Mouse (Mus musculus) embryonic facial prominence, embryonic 13.5 days (tissue): ENCODE results near the gene Hdac9. TPM values are rescaled to one million over a fixed set of nuclear protein-coding genes. Genes with fewer than 3 reads are reported as not detected.
A peak's percentile ranks its signal among the peaks of the same experiment; 100 is the strongest.

ENCODE experiments used
- ATAC-seq: fragments of 200-750 bp; cut with Nextera tagmentation; 2 replicates; pipeline ENCODE4 v1.8.0; 2017; ENCODE audit warnings: low read depth; ENCODE audit not compliant: insufficient number of reproducible peaks, insufficient read depth, low FRiP score, low TSS enrichment
- H3K27ac ChIP-seq: fragments of 300-500 bp; sonication (generic); 2 replicates; pipeline ENCODE4 v1.5.1; 2015; ENCODE audit warnings: moderate library complexity, mild to moderate bottlenecking, inconsistent platforms
- H3K27me3 ChIP-seq: fragments of 300-500 bp; sonication (generic); 2 replicates; pipeline ENCODE4 v1.6.1; 2015; ENCODE audit warnings: mild to moderate bottlenecking, inconsistent platforms
- H3K36me3 ChIP-seq: fragments of 300-500 bp; sonication (generic); 2 replicates; pipeline ENCODE4 v1.6.1; 2015; ENCODE audit warnings: mild to moderate bottlenecking, inconsistent platforms
- H3K4me1 ChIP-seq: fragments of 300-500 bp; sonication (generic); 2 replicates; pipeline ENCODE4 v1.6.1; 2015; ENCODE audit warnings: inconsistent platforms
- H3K4me2 ChIP-seq: fragments of 300-500 bp; sonication (generic); 2 replicates; pipeline ENCODE4 v1.6.1; 2015; ENCODE audit warnings: moderate library complexity, mild to moderate bottlenecking, inconsistent platforms
- H3K4me3 ChIP-seq: fragments of 300-500 bp; sonication (generic); 2 replicates; pipeline ENCODE4 v1.5.1; 2015; ENCODE audit warnings: mild to moderate bottlenecking, inconsistent platforms
- H3K9ac ChIP-seq: fragments of 300-500 bp; sonication (generic); 2 replicates; pipeline ENCODE4 v1.6.1; 2015; ENCODE audit warnings: mild to moderate bottlenecking, inconsistent platforms
- H3K9me3 ChIP-seq: fragments of 300-500 bp; sonication (generic); 2 replicates; pipeline ENCODE4 v1.6.1; 2016; ENCODE audit warnings: inconsistent platforms
- WGBS: fragments of 180-500 bp; shearing (Covaris S2); methylation state at CpG from one replicate; pipeline ENCODE4 v1.1.7; 2015; ENCODE audit warnings: mixed read lengths; 5-methylcytosine and 5-hydroxymethylcytosine counted together
- polyA plus RNA-seq: library from polyadenylated mRNA; unstranded; fragments of >200 nt; fragmentation: Nextera tagmentation; extraction: Ambion mirVana; gene quantifications from 2 replicates; pipeline ENCODE4 v1.2.1, GENCODE M21; 2015

Hdac9 gene
- polyA plus RNA-seq, 1 experiment from 2014 or later: 7.6 TPM

DNA sequence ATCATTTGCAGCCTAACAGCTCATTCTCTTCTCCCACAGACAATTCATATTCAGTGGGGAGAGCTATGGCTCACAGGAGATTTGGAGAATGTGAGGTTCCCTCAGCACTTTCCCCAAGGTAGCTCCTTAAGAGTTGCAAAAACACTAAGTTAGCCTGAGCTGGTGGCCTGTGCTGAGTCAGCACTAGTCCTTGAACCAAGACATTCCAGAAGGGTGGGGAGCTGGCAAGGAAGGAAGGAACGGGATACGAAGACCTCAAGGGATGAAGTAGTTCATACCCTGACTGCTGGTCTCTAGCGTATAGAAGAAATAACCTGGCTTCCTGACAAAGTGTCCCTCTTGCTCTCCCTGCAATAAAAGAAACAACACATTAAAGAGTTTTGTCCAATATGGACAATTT lies 268.1 kb downstream of the Hdac9 start:
- no peaks in the 10 kb centered on the region for H3K27me3 ChIP-seq
- no peaks in the 10 kb centered on the region for H3K9me3 ChIP-seq
- H3K27ac ChIP-seq: no peak overlapping the region
- peaks cover 8% of the 10 kb centered on the region; the same call in 1 of the 2 replicates for H3K4me1 ChIP-seq
- H3K9ac ChIP-seq: no peak overlapping the region
- H3K36me3 ChIP-seq: no peaks in the 10 kb centered on the region
- WGBS: 77% methylated on average over 3 of the region's 3 CpGs
- H3K4me2 ChIP-seq: no peak overlapping the region
- no peak overlapping the region for H3K4me3 ChIP-seq
- no peak for ATAC-seq

DNA sequence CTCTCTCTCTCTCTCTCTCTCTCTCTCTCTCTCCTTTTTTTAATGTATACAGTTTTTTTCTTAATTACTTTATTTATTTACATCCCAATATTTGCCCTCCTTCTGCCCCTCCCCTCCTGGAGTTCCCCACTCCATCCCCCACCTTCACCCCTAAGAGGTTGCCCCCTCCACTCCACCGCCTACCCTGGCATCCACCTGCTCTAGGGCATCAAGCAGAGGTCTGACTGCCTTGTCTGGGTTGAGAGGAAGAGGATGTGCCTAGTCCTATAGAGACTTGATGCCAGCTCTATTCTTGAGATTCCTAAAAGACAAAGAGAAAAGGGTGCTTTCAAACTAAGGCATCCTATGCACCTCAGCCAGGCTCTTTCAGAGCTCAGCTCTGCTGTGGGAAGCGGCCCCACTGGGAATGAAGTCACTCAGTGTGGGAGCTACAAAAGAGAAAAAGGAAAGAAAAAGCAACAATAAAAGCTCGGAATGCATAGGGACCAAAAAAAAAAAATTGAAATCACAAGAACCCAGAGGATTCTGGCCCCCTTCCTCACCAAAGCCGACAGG lies 275.1 kb downstream of the Hdac9 start:
- Histone ChIP-seq H3K4me1 (peaks cover 7% of the 10 kb centered on the region), H3K9me3 (no peaks in the 10 kb centered on the region), H3K27me3 (no peaks in the 10 kb centered on the region), H3K27ac (no peak overlapping the region), H3K4me3 (no peak overlapping the region), H3K36me3 (no peaks in the 10 kb centered on the region), H3K9ac (no peak overlapping the region), H3K4me2 (no peak overlapping the region)
- 67% methylated on average over 4 of the region's 4 CpGs for WGBS
- no peak for ATAC-seq

DNA sequence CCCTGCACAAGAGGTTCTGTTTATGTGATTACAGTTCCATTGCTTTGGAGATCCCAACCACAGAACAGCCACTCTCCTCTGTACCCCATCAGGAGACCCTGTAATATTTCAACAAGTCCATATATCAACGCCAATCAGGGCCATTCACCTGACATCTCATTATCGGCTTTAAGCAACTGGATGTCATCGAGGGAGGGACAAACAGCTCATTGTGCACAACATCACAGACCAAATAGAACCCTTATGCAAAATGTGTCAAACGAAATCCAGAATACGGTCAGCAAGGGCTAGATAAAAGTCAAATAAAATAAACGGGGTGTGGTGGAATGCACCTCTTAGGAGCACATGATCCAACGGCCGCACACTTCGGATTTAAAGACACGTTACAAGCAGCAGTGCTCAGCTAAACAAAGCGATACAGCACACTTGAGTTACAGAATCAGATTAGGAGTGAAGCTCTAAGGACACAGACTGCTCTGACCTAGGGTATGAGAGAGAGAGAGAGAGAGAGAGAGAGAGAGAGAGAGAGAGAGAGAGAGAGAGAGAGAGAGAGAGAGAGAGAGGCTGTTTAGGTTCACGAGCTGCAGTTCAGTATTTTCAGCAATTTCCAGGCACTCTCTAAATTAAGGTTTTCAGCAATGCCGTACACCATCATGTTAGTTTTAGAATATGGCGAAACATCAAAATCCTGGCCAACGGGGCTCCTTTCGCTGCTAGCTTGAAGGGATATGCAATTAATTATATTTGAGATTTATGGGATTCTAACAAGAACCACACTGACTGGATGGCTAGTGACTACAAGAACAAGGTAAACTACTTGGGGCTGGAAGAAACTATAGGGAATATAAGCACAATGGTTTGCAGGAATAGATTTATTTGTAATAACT lies 279.4 kb downstream of the Hdac9 start:
- H3K27ac ChIP-seq: no peak overlapping the region
- peaks cover 10% of the 10 kb centered on the region for H3K4me1 ChIP-seq
- H3K27me3 ChIP-seq: no peaks in the 10 kb centered on the region
- no peaks in the 10 kb centered on the region for H3K9me3 ChIP-seq
- WGBS: 47% methylated on average over 16 of the region's 16 CpGs
- no peak overlapping the region for H3K9ac ChIP-seq
- no peak for ATAC-seq
- peak overlapping the region; percentile 31; the same call in 1 of the 2 replicates for H3K4me2 ChIP-seq
- H3K36me3 ChIP-seq: no peaks in the 10 kb centered on the region
- no peak overlapping the region for H3K4me3 ChIP-seq

DNA sequence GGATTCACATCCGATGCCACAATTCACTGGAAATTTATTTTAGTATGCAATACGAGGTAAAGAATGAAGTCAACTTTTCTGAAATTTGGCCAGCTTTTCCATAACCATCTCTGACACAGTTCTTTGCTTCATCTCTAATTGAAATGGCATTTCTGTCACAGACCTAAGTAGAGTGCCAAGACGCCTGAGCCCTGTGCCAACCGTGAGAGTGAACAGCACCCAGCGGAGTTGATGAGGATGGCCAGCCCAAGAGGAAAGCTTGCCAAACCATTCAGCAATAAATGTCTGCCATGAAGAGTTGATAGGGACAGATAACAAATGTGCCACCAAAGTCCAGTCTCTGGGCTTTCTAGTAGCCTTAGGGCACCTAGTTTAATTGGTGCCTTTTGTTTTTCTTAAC lies 297.8 kb downstream of the Hdac9 start:
- H3K4me3 ChIP-seq: no peak overlapping the region
- WGBS: 85% methylated on average over 5 of the region's 5 CpGs
- H3K9ac ChIP-seq: no peak overlapping the region
- H3K27ac ChIP-seq: no peak overlapping the region
- no peaks in the 10 kb centered on the region for H3K4me1 ChIP-seq
- ATAC-seq: no peak
- no peaks in the 10 kb centered on the region for H3K9me3 ChIP-seq
- no peaks in the 10 kb centered on the region for H3K27me3 ChIP-seq
- no peak overlapping the region for H3K4me2 ChIP-seq
- H3K36me3 ChIP-seq: no peaks in the 10 kb centered on the region

DNA sequence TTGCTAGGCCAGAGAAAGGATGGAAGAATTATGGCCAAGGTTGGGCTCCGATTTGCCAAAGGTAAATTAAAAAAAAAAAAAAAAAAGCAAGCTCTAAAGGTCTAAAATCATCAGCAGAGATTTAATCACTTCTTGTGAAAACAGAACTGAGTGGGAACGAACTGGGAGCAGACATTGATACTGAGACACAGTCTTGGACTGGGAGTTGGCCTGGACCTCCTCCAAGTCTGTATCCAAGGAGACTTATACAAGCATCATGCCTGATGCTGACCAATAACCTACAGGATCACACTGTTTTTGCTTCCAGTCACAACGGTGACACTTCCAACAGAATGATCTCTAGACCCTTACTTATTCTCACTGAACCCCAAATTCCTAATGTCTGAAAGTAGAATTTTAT lies 298.6 kb downstream of the Hdac9 start:
- WGBS: 74% methylated on average over 3 of the region's 3 CpGs
- H3K4me1 ChIP-seq: no peaks in the 10 kb centered on the region

DNA sequence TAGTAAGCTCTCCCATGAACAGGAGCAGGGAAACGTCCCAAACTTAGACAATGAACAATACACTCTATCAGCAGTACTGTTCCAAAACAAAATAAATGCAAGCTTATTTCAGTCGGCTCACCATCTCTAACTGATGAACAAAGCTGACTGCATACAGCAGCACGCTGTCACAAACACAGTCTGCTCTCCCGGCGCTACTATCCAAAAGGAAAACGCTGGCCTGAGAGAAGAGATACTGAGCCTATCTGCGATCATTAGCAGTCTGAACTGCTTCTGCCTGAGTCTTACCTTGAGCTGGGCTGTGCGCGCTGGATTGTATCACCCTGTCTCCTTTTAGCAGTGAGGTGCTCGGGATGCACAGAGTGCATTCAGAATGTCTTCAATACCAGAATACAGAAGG lies 299.1 kb downstream of the Hdac9 start:
- H3K4me1 ChIP-seq: no peaks in the 10 kb centered on the region
- H3K9me3 ChIP-seq: no peaks in the 10 kb centered on the region
- no peaks in the 10 kb centered on the region for H3K36me3 ChIP-seq
- no peak overlapping the region for H3K27ac ChIP-seq
- ATAC-seq: no peak
- H3K4me2 ChIP-seq: no peak overlapping the region
- H3K4me3 ChIP-seq: no peak overlapping the region
- WGBS: 77% methylated on average over 10 of the region's 10 CpGs
- no peaks in the 10 kb centered on the region for H3K27me3 ChIP-seq
- H3K9ac ChIP-seq: no peak overlapping the region

More for the DNA sequence above, 298.6 kb downstream of the Hdac9 start:
- Histone ChIP-seq H3K36me3 (no peaks in the 10 kb centered on the region), H3K27me3 (no peaks in the 10 kb centered on the region), H3K27ac (no peak overlapping the region), H3K4me2 (no peak overlapping the region), H3K9ac (no peak overlapping the region), H3K9me3 (no peaks in the 10 kb centered on the region), H3K4me3 (no peak overlapping the region)
- ATAC-seq: no peak

DNA sequence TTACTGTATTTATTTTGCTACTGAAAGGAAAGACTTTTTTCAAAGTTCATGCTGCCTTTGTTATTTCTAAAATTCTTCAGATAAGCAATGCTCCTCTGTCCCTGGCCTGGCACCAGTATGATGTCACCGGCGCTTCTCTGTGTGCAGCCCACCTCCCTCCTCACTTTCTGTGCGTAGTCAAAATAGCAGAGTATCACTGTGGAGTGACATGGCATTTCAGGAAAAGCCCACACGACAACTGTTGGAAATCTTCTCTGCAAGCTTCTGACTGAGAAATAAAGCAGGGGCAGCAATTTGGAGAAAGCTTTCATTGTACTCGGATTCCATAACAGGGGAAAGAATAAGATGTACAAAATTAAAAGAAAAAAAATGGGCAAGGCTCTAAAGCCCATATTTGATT lies 302.1 kb downstream of the Hdac9 start:
- H3K4me3 ChIP-seq: no peak overlapping the region
- H3K27me3 ChIP-seq: no peaks in the 10 kb centered on the region
- no peaks in the 10 kb centered on the region for H3K9me3 ChIP-seq
- no peaks in the 10 kb centered on the region for H3K4me1 ChIP-seq
- H3K27ac ChIP-seq: no peak overlapping the region
- WGBS: 76% methylated on average over 5 of the region's 5 CpGs
- no peak overlapping the region for H3K9ac ChIP-seq
- no peak for ATAC-seq
- no peak overlapping the region for H3K4me2 ChIP-seq
- H3K36me3 ChIP-seq: no peaks in the 10 kb centered on the region

DNA sequence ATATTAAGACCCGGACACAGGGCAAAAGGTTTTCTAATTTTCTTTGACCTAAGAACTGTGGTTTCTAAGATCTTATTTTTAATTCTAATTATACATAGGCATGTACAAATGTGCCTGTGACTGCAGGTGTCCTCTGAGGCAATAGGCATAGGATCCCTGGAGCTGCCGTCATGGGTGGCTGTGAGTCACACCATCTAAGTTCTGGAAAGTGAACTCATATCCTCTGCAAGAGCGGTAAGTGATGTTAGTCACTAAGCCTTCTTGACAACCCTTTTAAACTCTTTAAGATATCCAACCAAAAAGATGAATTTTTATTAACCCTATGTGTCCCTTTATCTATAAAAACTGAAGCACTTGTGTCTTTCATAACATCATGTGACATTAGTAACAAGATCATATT lies 304.4 kb downstream of the Hdac9 start:
- Histone ChIP-seq H3K4me2 (no peak overlapping the region), H3K9me3 (no peaks in the 10 kb centered on the region), H3K4me1 (no peaks in the 10 kb centered on the region), H3K4me3 (no peak overlapping the region), H3K27me3 (no peaks in the 10 kb centered on the region), H3K9ac (no peak overlapping the region), H3K36me3 (no peaks in the 10 kb centered on the region), H3K27ac (no peak overlapping the region)
- ATAC-seq: no peak
- WGBS: 85% methylated on average over 3 of the region's 3 CpGs

DNA sequence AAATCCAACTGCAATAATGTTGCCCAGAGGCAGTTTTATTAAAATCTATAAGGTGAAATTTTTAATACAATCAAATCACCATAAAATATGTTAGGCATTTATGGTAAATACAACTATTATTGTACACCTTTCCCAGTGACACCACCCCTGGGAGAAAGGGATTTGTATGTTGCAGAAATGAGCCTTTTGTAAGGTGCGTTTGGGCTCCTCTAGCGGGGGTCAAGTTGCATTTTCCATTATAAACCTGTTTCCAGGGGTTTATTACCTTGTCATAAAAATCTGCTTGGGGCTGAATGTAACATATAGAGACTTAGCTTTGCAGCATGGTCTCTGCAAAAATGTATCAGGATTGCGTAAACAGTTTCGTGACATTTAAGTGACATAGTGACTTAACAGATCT lies 312.4 kb downstream of the Hdac9 start:
- no peak overlapping the region for H3K9ac ChIP-seq
- no peak overlapping the region for H3K4me2 ChIP-seq
- WGBS: 79% methylated on average over 4 of the region's 4 CpGs
- no peaks in the 10 kb centered on the region for H3K9me3 ChIP-seq
- H3K4me3 ChIP-seq: no peak overlapping the region
- H3K27ac ChIP-seq: no peak overlapping the region
- no peaks in the 10 kb centered on the region for H3K36me3 ChIP-seq
- H3K27me3 ChIP-seq: no peaks in the 10 kb centered on the region
- no peak for ATAC-seq
- no peaks in the 10 kb centered on the region for H3K4me1 ChIP-seq

DNA sequence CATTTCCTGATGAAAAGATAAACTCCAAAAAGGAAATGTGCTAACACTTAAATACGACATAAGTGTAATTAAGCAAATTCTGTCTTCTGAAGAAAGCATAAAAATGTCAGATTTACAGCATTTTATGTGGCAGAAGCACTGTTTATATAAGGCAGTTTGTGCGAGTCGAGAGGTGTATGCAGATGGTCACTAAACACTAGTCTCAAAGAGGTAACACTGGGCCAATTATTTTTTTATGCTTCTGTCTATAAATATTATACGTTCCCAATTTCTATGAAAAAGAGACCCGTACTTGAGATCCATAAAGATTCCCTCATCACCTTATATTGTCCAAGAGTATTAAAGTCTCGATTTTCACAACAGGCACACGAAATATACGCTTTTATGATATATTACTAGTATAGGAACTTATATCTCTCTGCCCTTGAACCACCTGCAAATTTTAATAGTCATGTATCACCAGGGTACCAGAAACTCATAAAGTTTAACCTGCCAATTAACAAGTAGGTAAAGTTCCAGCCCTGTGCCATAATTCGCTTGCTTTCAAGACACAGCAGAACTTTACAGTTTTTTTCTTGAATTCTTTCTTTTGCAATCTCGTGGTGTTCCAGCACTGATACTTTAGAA lies 322.6 kb downstream of the Hdac9 start:
- WGBS: 83% methylated on average over 10 of the region's 10 CpGs
- H3K9me3 ChIP-seq: no peaks in the 10 kb centered on the region
- no peak for ATAC-seq
- H3K27me3 ChIP-seq: no peaks in the 10 kb centered on the region
- no peaks in the 10 kb centered on the region for H3K4me1 ChIP-seq
- no peak overlapping the region for H3K4me2 ChIP-seq
- H3K9ac ChIP-seq: no peak overlapping the region
- H3K36me3 ChIP-seq: no peaks in the 10 kb centered on the region
- no peak overlapping the region for H3K4me3 ChIP-seq
- H3K27ac ChIP-seq: no peak overlapping the region

DNA sequence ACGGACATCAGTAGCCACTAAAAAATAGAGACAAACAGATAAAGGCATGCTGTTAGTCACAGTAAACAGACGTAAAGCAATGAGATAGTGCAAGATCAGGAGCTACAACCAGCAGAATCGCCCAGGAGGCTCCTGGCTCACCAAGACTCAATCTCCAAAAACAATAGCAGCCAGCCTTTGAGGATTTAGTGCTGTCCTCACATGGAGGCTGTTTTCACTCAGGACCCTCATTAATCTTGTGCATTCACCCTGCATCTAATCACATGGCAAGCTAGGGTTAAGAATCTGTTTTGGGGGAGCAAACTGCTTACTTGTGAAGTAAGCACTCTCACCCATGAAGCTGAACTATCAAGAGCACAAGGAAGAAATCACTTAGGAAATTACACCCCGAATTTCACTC lies 329.7 kb downstream of the Hdac9 start:
- Histone ChIP-seq H3K27me3 (no peaks in the 10 kb centered on the region), H3K4me1 (no peaks in the 10 kb centered on the region), H3K4me3 (no peak overlapping the region), H3K36me3 (no peaks in the 10 kb centered on the region), H3K4me2 (no peak overlapping the region), H3K27ac (no peak overlapping the region), H3K9me3 (no peaks in the 10 kb centered on the region), H3K9ac (no peak overlapping the region)
- WGBS: 53% methylated on average over 4 of the region's 4 CpGs
- ATAC-seq: no peak

DNA sequence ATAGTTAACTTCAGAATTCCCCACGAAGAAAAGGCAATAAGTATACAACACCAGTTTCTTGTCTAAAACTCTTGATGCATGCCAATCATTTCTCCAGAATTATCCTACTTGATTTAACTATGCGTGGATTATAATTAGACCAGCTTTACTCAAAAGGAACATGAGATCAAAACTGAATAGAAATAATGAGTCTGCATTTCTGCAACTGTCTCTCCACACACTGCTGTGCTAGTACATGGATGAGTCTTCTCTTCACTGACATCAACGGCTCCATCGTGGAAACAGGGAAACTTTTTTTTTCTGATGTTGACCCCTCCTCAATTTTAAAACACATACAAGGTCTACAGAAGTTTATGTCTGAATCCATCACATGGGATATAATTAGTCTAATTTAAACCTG lies 334.4 kb downstream of the Hdac9 start:
- Histone ChIP-seq H3K4me3 (no peak overlapping the region), H3K4me1 (no peaks in the 10 kb centered on the region), H3K9ac (no peak overlapping the region), H3K9me3 (no peaks in the 10 kb centered on the region), H3K36me3 (no peaks in the 10 kb centered on the region), H3K27ac (no peak overlapping the region), H3K4me2 (no peak overlapping the region), H3K27me3 (no peaks in the 10 kb centered on the region)
- no peak for ATAC-seq
- 84% methylated on average over 4 of the region's 4 CpGs for WGBS
